Mouse (Mus musculus): ENCODE data around the gene Msh2. TPM values are rescaled to one million over a fixed set of nuclear protein-coding genes. Genes with fewer than 3 reads are reported as not detected.
"Not testable (repeated sequence)": the region's sequence is repeated elsewhere in the genome, so short reads cannot be mapped to it uniquely, and the experiment has no call there.

Msh2 gene
- 23.9 and 25.7 TPM in 2 replicates for polyA plus RNA-seq (2015; fragmentation: Nextera tagmentation; extraction: Ambion mirVana)

GRCm38 (mm10) chr17:87671890-87672660 lies at the start of gene Msh2:
Gene Msh2, plus strand, starts transcription at chr17:87672330.
- under 1% methylated on average over 44 of the region's 44 CpGs for WGBS (ENCODE audit: insufficient replicate concordance)
- ATAC-seq (ENCODE audit: insufficient read depth) = peak; percentile 98
- no peaks in the 10 kb centered on the region for H3K9me3 ChIP-seq (replicated peaks)

DNA sequence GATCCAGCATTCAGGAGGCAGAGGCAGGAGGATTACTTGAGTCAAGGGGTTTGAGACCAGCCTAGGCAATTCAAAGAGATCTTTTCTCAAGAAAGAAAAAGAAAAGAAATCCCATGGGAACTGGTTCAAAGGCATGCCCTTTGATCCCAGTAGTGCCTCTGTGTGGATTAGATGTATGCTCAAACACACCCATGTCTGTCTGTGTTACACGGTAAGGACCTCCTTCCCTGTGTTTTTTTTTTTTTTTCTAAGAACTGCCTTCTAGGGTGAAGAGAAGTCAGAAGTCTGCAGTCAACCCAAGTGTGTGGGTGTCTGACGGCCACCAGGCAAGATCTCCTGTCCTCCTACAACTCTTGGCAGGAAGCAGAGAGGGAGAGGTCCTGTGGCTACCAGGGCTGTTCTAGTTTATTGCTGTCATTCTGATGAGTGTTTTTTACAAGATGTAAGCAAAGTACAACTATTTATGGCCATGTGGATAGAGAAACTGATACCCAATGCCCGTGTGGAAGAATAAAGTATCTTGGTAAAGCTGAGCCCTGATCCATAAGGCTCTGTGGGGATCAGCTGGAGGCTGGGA lies 46.5 kb upstream of the Msh2 start:
- Histone ChIP-seq H3K9me3 (replicated peaks) (no peaks in the 10 kb centered on the region), H3K36me3 (replicated peaks) (no peaks in the 10 kb centered on the region), H3K4me3 (replicated peaks) (no peak overlapping the region), H3K4me1 (replicated peaks) (no peaks in the 10 kb centered on the region), H3K27me3 (no peaks in the 10 kb centered on the region), H3K9ac (no peak overlapping the region), H3K27ac (replicated peaks) (no peak overlapping the region), H3K4me2 (no peak overlapping the region)
- ATAC-seq (ENCODE audit: insufficient read depth) = no peak
- 42% methylated on average over 3 of the region's 3 CpGs for WGBS (ENCODE audit: insufficient replicate concordance)

More at GRCm38 (mm10) chr17:87671890-87672660, at the start of gene Msh2:
- peak within 1 kb of the TSS; percentile 79 for H3K9ac ChIP-seq
- peak within 1 kb of the TSS; percentile 72 for H3K27ac ChIP-seq (replicated peaks)
- peak within 1 kb of the TSS; percentile 93 for H3K4me2 ChIP-seq
- H3K4me1 ChIP-seq (replicated peaks) = peaks cover 35% of the 10 kb centered on the region
- H3K36me3 ChIP-seq (replicated peaks) = no peaks in the 10 kb centered on the region
- peak within 1 kb of the TSS; percentile 88 for H3K4me3 ChIP-seq (replicated peaks)
- H3K27me3 ChIP-seq = no peaks in the 10 kb centered on the region

- Histone ChIP-seq H3K27ac (replicated peaks) (no peak overlapping the region), H3K9me3 (replicated peaks) (no peaks in the 10 kb centered on the region), H3K9ac (no peak overlapping the region), H3K27me3 (0 out of 2 replicates have a peak, but pooled peaks cover 5% of the 10 kb centered on the region), H3K36me3 (replicated peaks) (no peaks in the 10 kb centered on the region), H3K4me1 (replicated peaks) (no peaks in the 10 kb centered on the region), H3K4me3 (replicated peaks) (no peak overlapping the region), H3K4me2 (no peak overlapping the region)
- WGBS (ENCODE audit: insufficient replicate concordance) = 73% methylated on average over 5 of the region's 5 CpGs
- ATAC-seq (ENCODE audit: insufficient read depth) = no peak
Observed at GRCm38 (mm10) chr17:87628144-87628543, 44.0 kb upstream of the Msh2 start.

DNA sequence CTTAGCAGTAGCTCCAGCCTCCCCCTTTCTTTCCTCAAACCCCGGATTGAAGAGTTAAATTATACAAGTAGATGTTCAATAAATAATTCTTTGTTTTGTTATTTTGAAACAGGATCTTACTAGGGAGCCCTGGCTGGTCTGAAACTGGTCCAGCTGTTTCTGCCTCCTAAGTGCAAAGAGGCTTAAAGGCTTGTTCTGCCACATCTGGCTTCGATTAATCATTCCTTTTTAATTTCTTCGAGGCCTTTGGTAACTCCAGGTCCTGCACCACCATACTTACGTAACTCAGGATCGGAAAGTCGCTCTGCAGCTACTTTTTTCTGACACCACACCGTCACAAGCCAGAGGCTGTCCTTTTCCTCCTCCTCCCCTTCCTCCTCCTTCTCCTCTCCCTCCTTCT lies 43.4 kb upstream of the Msh2 start:
- Histone ChIP-seq H3K4me1 (replicated peaks) (no peaks in the 10 kb centered on the region), H3K4me2 (no peak overlapping the region), H3K9ac (no peak overlapping the region), H3K36me3 (replicated peaks) (no peaks in the 10 kb centered on the region), H3K4me3 (replicated peaks) (no peak overlapping the region), H3K9me3 (replicated peaks) (no peaks in the 10 kb centered on the region), H3K27ac (replicated peaks) (no peak overlapping the region), H3K27me3 (0 out of 2 replicates have a peak, but pooled peaks cover 5% of the 10 kb centered on the region)
- 55% methylated on average over 7 of the region's 7 CpGs for WGBS (ENCODE audit: insufficient replicate concordance)
- no peak for ATAC-seq (ENCODE audit: insufficient read depth)

GRCm38 (mm10) chr17:87637056-87637389 lies 35.1 kb upstream of the Msh2 start:
- no peak overlapping the region for H3K9ac ChIP-seq
- WGBS (ENCODE audit: insufficient replicate concordance) = 8% methylated on average over 22 of the region's 22 CpGs
- peaks cover 62% of the 10 kb centered on the region for H3K27me3 ChIP-seq
- H3K9me3 ChIP-seq (replicated peaks) = no peaks in the 10 kb centered on the region
- no peaks in the 10 kb centered on the region for H3K36me3 ChIP-seq (replicated peaks)
- no peak overlapping the region for H3K27ac ChIP-seq (replicated peaks)
- ATAC-seq (ENCODE audit: insufficient read depth) = no peak
- peak overlapping the region; percentile 72 for H3K4me2 ChIP-seq
- peaks cover 8% of the 10 kb centered on the region; the same call in 1 of the 2 replicates for H3K4me1 ChIP-seq (replicated peaks)
- H3K4me3 ChIP-seq (replicated peaks) = peak overlapping the region; percentile 54

- 23% methylated on average over 5 of the region's 5 CpGs for WGBS (ENCODE audit: insufficient replicate concordance)
- Histone ChIP-seq H3K9me3 (replicated peaks) (no peaks in the 10 kb centered on the region), H3K4me1 (replicated peaks) (peaks cover 8% of the 10 kb centered on the region; the same call in 1 of the 2 replicates), H3K4me2 (no peak overlapping the region), H3K36me3 (replicated peaks) (no peaks in the 10 kb centered on the region), H3K4me3 (replicated peaks) (no peak overlapping the region), H3K9ac (no peak overlapping the region), H3K27me3 (peaks cover 53% of the 10 kb centered on the region), H3K27ac (replicated peaks) (no peak overlapping the region)
- ATAC-seq (ENCODE audit: insufficient read depth) = no peak
Observed at GRCm38 (mm10) chr17:87639242-87639641, 32.9 kb upstream of the Msh2 start.

GRCm38 (mm10) chr17:87640272-87640671 lies 31.9 kb upstream of the Msh2 start:
- H3K4me2 ChIP-seq = no peak overlapping the region

GRCm38 (mm10) chr17:87641006-87641405 lies 31.1 kb upstream of the Msh2 start:
- Histone ChIP-seq H3K27me3 (peaks cover 36% of the 10 kb centered on the region), H3K9ac (no peak overlapping the region)
- WGBS (ENCODE audit: insufficient replicate concordance) = 75% methylated on average over 12 of the region's 12 CpGs

More at GRCm38 (mm10) chr17:87640272-87640671, 31.9 kb upstream of the Msh2 start:
- H3K4me3 ChIP-seq (replicated peaks) = no peak overlapping the region
- H3K27ac ChIP-seq (replicated peaks) = no peak overlapping the region
- H3K27me3 ChIP-seq = peaks cover 43% of the 10 kb centered on the region
- 82% methylated on average over 27 of the region's 27 CpGs for WGBS (ENCODE audit: insufficient replicate concordance)
- peaks cover 8% of the 10 kb centered on the region; the same call in 1 of the 2 replicates for H3K4me1 ChIP-seq (replicated peaks)
- ATAC-seq (ENCODE audit: insufficient read depth) = no peak
- H3K36me3 ChIP-seq (replicated peaks) = no peaks in the 10 kb centered on the region
- no peak overlapping the region for H3K9ac ChIP-seq
- no peaks in the 10 kb centered on the region for H3K9me3 ChIP-seq (replicated peaks)

DNA sequence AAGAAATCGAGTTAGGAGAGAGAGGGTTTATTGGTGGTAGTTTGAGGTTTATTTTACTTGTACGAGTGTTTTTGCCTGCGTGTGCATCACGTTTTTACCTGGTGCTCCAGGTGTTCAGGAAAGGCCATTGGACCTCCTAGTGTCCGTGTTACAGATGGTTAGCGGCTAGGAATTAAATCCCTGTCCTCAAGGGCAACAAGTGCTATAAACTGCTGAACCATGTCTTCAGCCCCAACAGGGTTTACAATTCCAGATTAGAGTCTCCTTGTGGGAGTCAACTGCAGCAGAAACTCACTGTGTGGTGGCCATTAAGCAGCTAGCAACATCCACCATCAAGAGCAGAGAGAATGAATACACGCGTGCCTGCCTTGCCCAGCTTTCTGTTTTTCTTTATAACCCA lies 29.4 kb upstream of the Msh2 start:
- Histone ChIP-seq H3K9ac (no peak overlapping the region), H3K27me3 (peaks cover 18% of the 10 kb centered on the region), H3K27ac (replicated peaks) (no peak overlapping the region), H3K4me3 (replicated peaks) (no peak overlapping the region), H3K9me3 (replicated peaks) (no peaks in the 10 kb centered on the region), H3K36me3 (replicated peaks) (no peaks in the 10 kb centered on the region), H3K4me2 (no peak overlapping the region), H3K4me1 (replicated peaks) (no peaks in the 10 kb centered on the region)
- no peak for ATAC-seq (ENCODE audit: insufficient read depth)
- 68% methylated on average over 8 of the region's 8 CpGs for WGBS (ENCODE audit: insufficient replicate concordance)

More at GRCm38 (mm10) chr17:87641006-87641405, 31.1 kb upstream of the Msh2 start:
- no peak overlapping the region for H3K27ac ChIP-seq (replicated peaks)
- H3K4me3 ChIP-seq (replicated peaks) = no peak overlapping the region
- H3K36me3 ChIP-seq (replicated peaks) = no peaks in the 10 kb centered on the region
- H3K9me3 ChIP-seq (replicated peaks) = no peaks in the 10 kb centered on the region
- no peak overlapping the region for H3K4me2 ChIP-seq
- 0 out of 2 replicates have a peak, but pooled peaks cover 8% of the 10 kb centered on the region for H3K4me1 ChIP-seq (replicated peaks)
- ATAC-seq (ENCODE audit: insufficient read depth) = no peak

DNA sequence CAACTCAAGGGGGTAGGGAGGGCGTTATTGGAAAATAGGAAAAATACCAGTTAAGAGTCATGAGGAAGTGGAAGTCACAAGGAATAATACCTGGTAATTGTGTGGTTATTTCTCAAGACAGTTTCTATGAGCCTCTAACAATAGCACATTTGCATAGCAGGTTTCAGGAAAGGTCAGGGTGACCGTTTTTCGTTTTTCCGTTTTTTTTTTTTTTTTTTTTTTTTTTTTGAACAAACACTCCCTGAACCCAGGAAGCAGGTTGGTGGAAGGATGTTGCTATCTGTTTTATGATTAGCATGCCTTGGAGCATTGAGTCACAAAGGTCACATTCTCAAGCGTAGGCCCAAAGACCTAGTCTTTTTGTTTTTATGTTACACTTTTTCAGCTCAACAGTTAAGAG lies 16.5 kb upstream of the Msh2 start:
- H3K4me2 ChIP-seq; H3K27me3 ChIP-seq; ATAC-seq (ENCODE audit: insufficient read depth); H3K4me3 ChIP-seq (replicated peaks); H3K36me3 ChIP-seq (replicated peaks); H3K9me3 ChIP-seq (replicated peaks); H3K4me1 ChIP-seq (replicated peaks); H3K27ac ChIP-seq (replicated peaks); H3K9ac ChIP-seq: not testable (repeated sequence)
- WGBS (ENCODE audit: insufficient replicate concordance) = 66% methylated on average over 5 of the region's 5 CpGs

GRCm38 (mm10) chr17:87661958-87662573 lies 10.1 kb upstream of the Msh2 start:
- H3K9ac ChIP-seq; H3K4me2 ChIP-seq; H3K27ac ChIP-seq (replicated peaks); H3K36me3 ChIP-seq (replicated peaks); H3K4me1 ChIP-seq (replicated peaks); H3K9me3 ChIP-seq (replicated peaks); H3K27me3 ChIP-seq; H3K4me3 ChIP-seq (replicated peaks); ATAC-seq (ENCODE audit: insufficient read depth): not testable (repeated sequence)
- WGBS (ENCODE audit: insufficient replicate concordance) = 68% methylated on average over 9 of the region's 9 CpGs
